Mouse (Mus musculus) Patski (cell line): ENCODE data around the gene Med4. TPM values are rescaled to one million over a fixed set of nuclear protein-coding genes. Genes with fewer than 3 reads are reported as not detected.
A peak's percentile ranks its signal among the peaks of the same experiment; 100 is the strongest.
"Not testable (repeated sequence)": the region's sequence is repeated elsewhere in the genome, so short reads cannot be mapped to it uniquely, and the experiment has no call there.

ENCODE experiments used
- ATAC-seq: fragments of 100-300 bp; one replicate; pipeline ENCODE4 v1.8.0; 2021
- CTCF ChIA-PET: fragments of 350-600 bp; sonication (Branson Sonifier 250); formaldehyde crosslinking; loops from one replicate; lab custom pipeline; 2022; ENCODE audit warnings: inconsistent platforms; lab: Charles Lee
- POLR2A ChIA-PET: fragments of 350-600 bp; sonication (Branson Sonifier 250); formaldehyde crosslinking; loops from one replicate; lab custom pipeline; 2022; ENCODE audit warnings: antibody characterized with exemption, inconsistent platforms; lab: Charles Lee
- DNase-seq: peaks from one replicate; pipeline ENCODE4 v3.0.0-alpha.2; 2011; ENCODE audit warnings: low read depth, low spot score
- H3K27me3 ChIP-seq: fragments of 371-371 bp; one replicate; pipeline ENCODE4 v1.5.1; 2021
- CTCF ChIP-seq: fragments of 100-300 bp; IDR thresholded peaks from one replicate; pipeline ENCODE4 v1.5.1; 2021
- in situ Hi-C: fragments of 300-500 bp; cut with MboI; formaldehyde crosslinking; loops from 3 replicates; pipeline ENCODE4 v1.11.1; 2018; ENCODE audit warnings: low pct_unique_long_range_greater_than_20kb, mixed read lengths
- polyA plus RNA-seq: library from polyadenylated mRNA; unstranded; gene quantifications from one replicate; pipeline ENCODE4 v1.2.3, GENCODE M21; 2021

Med4 gene
- polyA plus RNA-seq, 1 experiment from 2014 or later: 35.0 TPM

DNA sequence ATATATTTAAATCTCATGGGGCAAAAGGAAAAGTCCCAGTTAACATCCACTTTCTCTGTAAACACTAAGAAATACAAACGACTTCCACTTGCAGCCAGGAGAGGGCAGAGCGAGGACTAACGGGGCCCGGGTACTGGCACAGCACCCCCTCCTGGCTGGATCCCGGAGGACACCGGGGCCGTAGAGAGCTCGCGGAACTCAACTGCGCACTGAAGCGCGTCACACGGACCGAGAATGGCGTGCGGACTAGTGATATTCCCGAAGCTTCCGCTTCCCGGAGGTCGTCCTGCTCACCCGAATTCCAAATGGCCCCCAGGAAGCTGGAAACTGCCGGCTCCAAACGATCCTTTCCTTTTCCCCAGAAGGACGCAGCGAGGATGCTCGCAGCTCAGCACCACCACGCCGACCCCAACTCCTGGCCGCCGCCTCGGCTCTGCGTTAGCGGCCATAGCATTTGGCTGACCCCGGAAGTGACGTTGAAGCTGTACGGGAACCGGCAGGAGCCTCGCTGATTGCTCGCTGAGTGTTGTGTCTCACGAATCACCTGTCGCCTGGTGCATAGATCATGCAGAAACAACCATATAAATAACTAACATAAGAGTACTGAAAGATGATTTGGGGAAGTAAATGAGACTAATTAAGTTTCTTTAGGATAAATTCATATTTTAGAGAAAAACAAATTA, 15.1 kb downstream of the Med4 start, which contains the start of gene Sucla2:
TSS of gene Sucla2 (plus strand) at position 554 of the 683 bp plus-strand sequence.
- peak; percentile 100 for TF ChIP-seq CTCF
- DNase-seq (peak; percentile 73), ATAC-seq (peak; percentile 99)
- H3K27me3 ChIP-seq: no peaks in the 10 kb centered on the region
- in situ Hi-C loops: no loop called here
- ChIA-PET POLR2A (no interaction called here), CTCF (interaction anchor here (0.8 to 1.8 kb wide), 12 partner anchors 9 to 416 kb away, joined by 3 to 18 read pairs (median 4); partner anchors contain the start of genes Med4 and Nudt15)

DNA sequence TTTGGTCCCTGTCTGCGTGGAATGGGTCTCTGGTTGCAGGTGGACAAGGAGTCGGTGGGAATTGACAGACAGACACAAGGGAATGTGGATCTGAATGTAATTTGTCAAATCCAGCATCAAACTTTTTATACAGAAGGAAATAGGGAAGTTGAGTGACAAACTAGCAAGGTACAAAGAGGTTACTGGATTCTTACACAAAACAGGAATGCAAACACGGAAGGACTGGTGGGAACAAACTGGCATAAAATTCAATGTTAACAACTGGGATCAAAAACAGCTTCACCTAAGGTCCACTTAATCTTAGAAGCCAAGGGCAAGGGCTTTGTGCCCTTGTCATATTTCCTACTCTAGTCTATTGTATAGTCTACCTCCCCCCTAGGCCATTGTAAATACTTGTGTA, 18.8 kb downstream of the Med4 start:
- ATAC-seq, CTCF ChIA-PET, POLR2A ChIA-PET, DNase-seq, in situ Hi-C loops: not testable (repeated sequence)
- peaks cover 16% of the 10 kb centered on the region for H3K27me3 ChIP-seq

DNA sequence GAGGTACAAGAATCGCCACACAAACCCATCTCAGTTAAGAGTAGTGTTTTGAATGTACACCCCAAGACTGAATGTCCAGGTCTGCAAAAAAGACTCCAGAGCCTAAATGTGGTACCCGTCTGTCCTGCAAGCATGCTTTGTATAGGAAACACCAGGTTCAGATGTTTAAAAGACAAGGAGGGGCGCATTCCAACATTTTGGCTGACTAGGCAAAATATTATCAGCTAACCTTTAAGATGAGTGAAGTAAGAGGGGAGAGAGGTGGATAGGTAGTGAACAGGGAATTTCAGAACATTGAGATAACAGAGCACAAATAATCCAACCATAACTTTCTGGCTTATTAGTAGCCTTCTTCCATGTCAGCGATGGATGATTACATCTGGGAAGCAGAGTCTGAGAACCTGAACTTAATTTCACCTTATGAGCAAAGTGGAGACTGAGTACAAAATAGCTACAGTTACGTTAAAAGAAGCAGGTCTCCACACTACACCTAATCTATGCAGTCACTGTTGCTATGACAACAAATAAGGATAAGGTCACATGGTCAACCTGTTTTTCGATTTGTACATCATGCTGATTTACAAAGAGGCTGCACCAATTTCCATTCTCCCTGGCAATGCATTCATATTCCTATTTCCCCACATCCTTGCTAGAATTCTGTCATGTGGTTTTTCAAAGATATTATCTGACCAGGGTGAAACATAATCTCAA, 24.1 kb downstream of the Med4 start:
- in situ Hi-C loops: no loop called here
- TF ChIP-seq CTCF: no peak
- POLR2A ChIA-PET: no interaction called here
- CTCF ChIA-PET: no interaction called here
- ATAC-seq (no peak), DNase-seq (no peak)
- H3K27me3 ChIP-seq: peaks cover 45% of the 10 kb centered on the region

- TF ChIP-seq CTCF: no peak
- H3K27me3 ChIP-seq: peaks cover 45% of the 10 kb centered on the region
- CTCF ChIA-PET: interaction anchor here (1.4 kb wide), 1 partner anchor 10 kb away, joined by 4 read pairs; the partner anchor contains the start of gene Sucla2
- POLR2A ChIA-PET: no interaction called here
- DNase-seq: no peak
- in situ Hi-C loops: no loop called here
- ATAC-seq: no peak
These were observed 25.8 kb downstream of the Med4 start for GRCm38 (mm10) chr14:73535641-73536040.

DNA sequence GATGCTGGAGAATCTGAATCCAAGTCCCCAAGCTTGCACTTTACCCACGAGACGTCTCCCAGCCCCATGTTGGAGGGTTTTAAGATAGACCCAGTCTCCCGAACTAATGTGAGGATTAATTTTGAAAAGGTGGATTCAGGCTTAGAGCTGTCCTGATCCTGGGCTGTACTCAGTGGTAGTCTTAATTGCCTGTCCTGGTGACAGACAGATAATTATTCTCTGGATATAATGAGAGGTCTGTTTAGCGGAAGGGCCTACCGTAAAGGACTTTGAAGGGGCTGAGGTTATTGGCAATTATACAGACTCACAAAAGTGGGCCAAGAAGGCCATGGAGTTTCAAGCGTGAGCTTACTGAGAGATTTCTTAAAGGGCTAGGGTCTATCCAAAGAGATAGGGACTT, 34.0 kb downstream of the Med4 start:
- peaks cover 7% of the 10 kb centered on the region for H3K27me3 ChIP-seq
- POLR2A ChIA-PET: no interaction called here
- CTCF ChIA-PET: no interaction called here
- no peak for DNase-seq
- TF ChIP-seq CTCF: no peak
- in situ Hi-C loops: no loop called here
- ATAC-seq: no peak

GRCm38 (mm10) chr14:73547034-73547433, 37.2 kb downstream of the Med4 start:
- POLR2A ChIA-PET: no interaction called here
- in situ Hi-C loops: no loop called here
- CTCF ChIA-PET: no interaction called here
- ATAC-seq (no peak), DNase-seq (no peak)
- peaks cover 6% of the 10 kb centered on the region for H3K27me3 ChIP-seq
- TF ChIP-seq CTCF: no peak

DNA sequence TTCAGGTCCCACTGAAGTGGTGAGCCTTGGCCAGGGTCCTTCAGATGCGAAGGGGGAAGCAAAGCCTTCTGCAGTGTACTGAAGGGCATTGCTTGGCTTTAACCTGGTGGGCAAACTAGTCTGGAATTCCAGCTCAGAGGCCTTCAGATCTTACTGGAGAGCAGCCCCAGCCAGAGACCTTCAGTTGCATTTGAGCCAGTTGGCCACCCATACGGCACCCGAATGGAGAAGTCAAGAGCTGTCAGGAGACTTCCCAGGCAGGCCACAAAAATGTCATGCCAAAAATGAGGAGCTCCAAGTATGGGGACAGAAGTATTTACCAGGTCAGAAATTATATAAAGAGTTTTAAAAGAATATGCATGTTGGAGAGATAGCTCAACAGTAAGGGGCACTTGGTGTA, 38.2 kb downstream of the Med4 start, which contains the start of gene Nudt15:
TSS of gene Nudt15 (minus strand) at position 192 of the 400 bp plus-strand sequence.
- in situ Hi-C loops: no loop called here
- H3K27me3 ChIP-seq: peaks cover 6% of the 10 kb centered on the region
- no peak for TF ChIP-seq CTCF
- ChIA-PET CTCF (interaction anchor here (1.0 to 2.5 kb wide), 2 partner anchors 13 to 23 kb away, joined by 4 to 9 read pairs; partner anchors contain the start of gene Sucla2), POLR2A (no interaction called here)
- DNase-seq (no peak), ATAC-seq (no peak)

DNA sequence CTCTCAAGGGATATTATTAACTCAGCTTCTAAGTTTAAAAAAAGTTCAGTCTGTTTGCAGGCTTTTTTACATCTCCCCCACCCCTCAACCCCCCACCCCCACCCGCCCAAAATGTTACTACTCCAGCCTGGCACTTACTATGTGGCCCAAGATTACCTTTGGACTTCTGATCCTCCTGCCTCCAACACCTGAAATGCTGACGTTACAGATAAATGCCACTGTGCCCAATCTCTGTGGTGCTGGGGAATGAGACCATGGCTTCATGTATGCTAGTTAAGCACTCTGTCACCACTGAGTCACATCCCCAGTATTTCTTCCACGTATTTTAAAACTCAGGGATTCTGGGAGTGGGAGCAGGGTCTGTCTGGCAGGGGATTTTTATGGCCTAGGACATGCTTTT, 40.5 kb downstream of the Med4 start:
- DNase-seq (no peak), ATAC-seq (no peak)
- ChIA-PET POLR2A (no interaction called here), CTCF (interaction anchor here (2.5 kb wide), 1 partner anchor 26 kb away, joined by 9 read pairs; the partner anchor contains the start of gene Sucla2)
- no peak for TF ChIP-seq CTCF
- H3K27me3 ChIP-seq: peaks cover 6% of the 10 kb centered on the region
- in situ Hi-C loops: no loop called here

DNA sequence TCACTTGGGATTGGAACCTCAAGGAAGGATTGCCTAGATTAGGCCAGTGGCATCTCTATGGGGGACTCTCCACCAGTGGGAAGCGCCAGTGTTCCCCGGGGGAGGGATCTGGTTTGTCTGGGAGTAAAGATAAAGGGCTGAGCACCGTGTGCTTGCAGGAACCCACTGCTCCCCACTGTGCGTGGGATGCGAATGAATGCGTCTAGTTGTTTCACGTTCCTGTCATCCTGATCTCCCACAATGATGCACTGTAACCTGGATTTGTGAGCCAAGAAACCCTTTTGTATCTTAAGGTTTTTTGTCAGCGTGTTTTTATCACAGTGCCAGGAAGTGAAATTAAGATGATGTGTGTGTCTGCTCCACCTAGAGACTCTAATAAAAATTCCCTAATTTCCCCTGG, 40.9 kb downstream of the Med4 start:
- peaks cover 4% of the 10 kb centered on the region for H3K27me3 ChIP-seq
- ChIA-PET CTCF (no interaction called here), POLR2A (no interaction called here)
- DNase-seq (no peak), ATAC-seq (no peak)
- in situ Hi-C loops: no loop called here
- TF ChIP-seq CTCF: no peak

DNA sequence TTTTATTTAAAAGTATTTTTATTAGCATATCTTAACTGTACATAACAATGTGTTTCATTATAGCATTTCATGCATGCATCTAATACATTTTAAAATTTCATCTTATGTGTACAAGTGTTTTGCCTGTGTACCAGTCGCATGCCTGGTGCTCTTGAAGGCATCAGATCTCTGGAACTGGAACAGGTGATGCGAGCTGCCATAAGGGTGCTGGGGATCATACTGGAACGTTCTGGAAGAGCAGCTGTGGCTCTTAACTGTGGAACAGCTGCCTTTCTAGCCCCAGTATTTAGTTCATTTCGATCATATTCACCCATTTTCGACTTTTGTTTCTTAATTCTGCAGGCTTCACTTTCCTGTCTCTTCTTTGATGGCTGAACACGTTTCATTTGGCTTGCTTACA, 41.3 kb downstream of the Med4 start:
- TF ChIP-seq CTCF: no peak
- no peak for ATAC-seq
- ChIA-PET CTCF (no interaction called here), POLR2A (no interaction called here)
- DNase-seq: no peak
- in situ Hi-C loops: no loop called here
- H3K27me3 ChIP-seq: peaks cover 4% of the 10 kb centered on the region
